In the genomic region with DNA sequence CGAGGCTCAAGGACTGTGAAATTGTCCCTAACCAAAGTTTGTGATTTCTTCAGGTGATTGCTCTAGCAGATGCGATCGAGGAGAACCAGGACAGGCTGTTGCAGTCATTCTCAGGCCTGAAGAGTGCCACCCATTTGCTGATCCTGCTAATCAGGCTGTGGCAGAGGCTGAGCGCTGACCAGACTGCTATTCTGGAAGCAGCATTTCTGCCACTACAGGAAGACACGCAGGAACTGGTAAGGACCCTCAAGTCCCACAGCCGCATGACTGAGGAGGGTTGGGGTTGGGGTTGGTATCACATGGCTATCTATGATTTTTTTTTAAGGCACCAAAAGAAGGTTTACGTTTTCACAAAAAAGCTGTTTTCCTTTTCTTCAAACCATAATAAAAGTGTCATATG, we compare ENCODE assay signal across 32 mouse cellular contexts.
DNase-seq lines count a peak whose midpoint lies in the region; ATAC-seq and TF ChIP-seq lines count a peak whose summit lies in the region.
"Had no signal": no experiment of that assay in that cellular context is flagged by ENCODE, and none has a peak within 500 bp of the region (broad histone marks: within the 10 kb centered on the region; RNA-seq: fewer than 3 reads in every experiment).

No protein-coding gene starts in this region.

- peak; percentile 78 for ATAC-seq in common myeloid progenitor, adult 5-6 weeks (replicated peaks; ENCODE audit: low read depth, poor library complexity, severe bottlenecking)
- ATAC-seq in megakaryocyte-erythroid progenitor cell, adult 5-6 weeks (replicated peaks; ENCODE audit: low FRiP score, low TSS enrichment, poor library complexity, severe bottlenecking), result 0 out of 2 replicates have a peak, but pooled peaks have one; percentile 34
- ATAC-seq: forebrain, postnatal 0 days; inflammation-experienced regulatory T-cells, adult 6 months; midbrain, embryonic 13.5 days had no signal

- H3K27me3 ChIP-seq in MEL (ENCODE audit: control insufficient read depth in 1 of 2, insufficient read depth in 2 of 2, low read length in 2 of 2), result no peaks in the 10 kb centered on the region
- H3K27me3 ChIP-seq: CH12.LX; heart, embryonic 12.5 days; hindbrain, embryonic 15.5 days; midbrain, embryonic 13.5 days; stomach, embryonic 15.5 days had no signal

- H3K36me3 ChIP-seq in MEL (ENCODE audit: control insufficient read depth in 1 of 2, insufficient read depth in 2 of 2, low read length in 2 of 2), result peaks cover 0 to 2% of the 10 kb centered on the region in 2 experiments; a peak in 2 of 4 replicates
- H3K36me3 ChIP-seq: embryonic facial prominence, embryonic 13.5 days; forebrain, embryonic 10.5 days; heart, embryonic 12.5 days; hindbrain, embryonic 10.5 days; hindbrain, embryonic 15.5 days; kidney, embryonic 15.5 days; midbrain, embryonic 13.5 days; stomach, embryonic 15.5 days had no signal

- H3K4me3 ChIP-seq in MEL (ENCODE audit: control insufficient read depth in 1 of 2, insufficient read depth in 1 of 2, low read depth in 2 of 2, low read length in 2 of 2), result no peak overlapping the region
- H3K4me3 ChIP-seq: embryonic facial prominence, embryonic 13.5 days; forebrain, embryonic 10.5 days; heart, embryonic 12.5 days; hindbrain, embryonic 10.5 days; hindbrain, embryonic 15.5 days; kidney, embryonic 15.5 days; midbrain, embryonic 13.5 days; stomach, embryonic 15.5 days had no signal

- TF ChIP-seq CTCF in MEL (IDR thresholded peaks at IDR 0.05 in 2 of 3, conservative IDR thresholded peaks at IDR 0.05 in 1 of 3; ENCODE audit: control insufficient read depth in 1 of 3, insufficient read depth in 1 of 3, low read depth in 2 of 3, low read length in 3 of 3, poor library complexity in 1 of 3, severe bottlenecking in 1 of 3), result no peak

- peaks cover 2 to 10% of the 10 kb centered on the region in 2 experiments; a peak in 2 of 4 replicates for H3K4me1 ChIP-seq in MEL (ENCODE audit: control insufficient read depth in 1 of 2, insufficient read depth in 2 of 2, low read length in 2 of 2)
- H3K4me1 ChIP-seq: heart, embryonic 12.5 days; midbrain, embryonic 13.5 days; stomach, embryonic 15.5 days had no signal

- no peak overlapping the region for H3K9ac ChIP-seq in MEL (ENCODE audit: control insufficient read depth, low read depth, low read length, poor library complexity, severe bottlenecking)
- H3K9ac ChIP-seq: embryonic facial prominence, embryonic 13.5 days; forebrain, postnatal 0 days; heart, embryonic 12.5 days; hindbrain, embryonic 15.5 days; kidney, embryonic 15.5 days; liver, embryonic 14.5 days; midbrain, embryonic 13.5 days; stomach, embryonic 15.5 days had no signal

- no peaks in the 10 kb centered on the region for H3K79me2 ChIP-seq in MEL (ENCODE audit: control insufficient read depth, insufficient read depth, low read length, poor library complexity)

- TF ChIP-seq POLR2A in MEL (IDR thresholded peaks at IDR 0.05; ENCODE audit: control insufficient read depth in 1 of 2, insufficient read depth in 1 of 2, low read depth in 1 of 2, low read length in 2 of 2, poor library complexity in 1 of 2), result no peak

- no peak for TF ChIP-seq EP300 in MEL (IDR thresholded peaks at IDR 0.05; ENCODE audit: low read depth in 1 of 2, low read length in 2 of 2)

- no peak for TF ChIP-seq RAD21 in MEL (IDR thresholded peaks at IDR 0.05; ENCODE audit: low read depth, low read length)

- no peaks in the 10 kb centered on the region for H3K9me3 ChIP-seq in MEL (replicated peaks; ENCODE audit: insufficient read depth, low read length)
- H3K9me3 ChIP-seq: embryonic facial prominence, embryonic 13.5 days; forebrain, embryonic 10.5 days; heart, embryonic 12.5 days; hindbrain, embryonic 10.5 days; hindbrain, embryonic 15.5 days; kidney, embryonic 15.5 days; midbrain, embryonic 13.5 days; stomach, embryonic 15.5 days had no signal

- H3K27ac ChIP-seq in MEL (ENCODE audit: control insufficient read depth, low read depth, low read length), result no peak overlapping the region
- H3K27ac ChIP-seq: embryonic facial prominence, embryonic 13.5 days; forebrain, embryonic 10.5 days; hindbrain, embryonic 10.5 days; hindbrain, embryonic 15.5 days; kidney, embryonic 15.5 days; liver, embryonic 14.5 days; macrophage; midbrain, embryonic 13.5 days; stomach, embryonic 15.5 days had no signal

- DNase-seq in heart, adult 11 months, result peak; percentile 90
- no peak for DNase-seq in heart, adult 8-10 months (ENCODE audit: low spot score)
- DNase-seq in MEL (ENCODE audit: low read depth, low spot score), result no peak
- DNase-seq in left cerebral cortex, adult 8-10 months (ENCODE audit: low spot score in 2 of 2), result no peak
- no peak for DNase-seq in c-Kit-positive CD71-positive TER-119-positive erythroid progenitor cells, embryonic 14.5 days (ENCODE audit: low spot score)
- DNase-seq: adrenal gland, adult 8-10 months; cerebellum, adult 18-20 months; cerebellum, postnatal 10 days; forebrain, postnatal 0 days; gastrocnemius, postnatal 14 days; kidney, adult 11 months; kidney, postnatal 25 days; left cerebral cortex, postnatal 4 days; liver; lung, adult 2 months; lung, postnatal 10 days; right cerebral cortex, postnatal 25 days; thymus, postnatal 14 days had no signal

TF ChIP-seq in MEL, 35 proteins besides CTCF, POLR2A, EP300 and RAD21:
- TF ChIP-seq MYB (IDR thresholded peaks at IDR 0.05; ENCODE audit: low read depth, low read length), result 0 out of 2 replicates have a peak, but pooled peaks have one; percentile 7
- TF ChIP-seq GATA1 (IDR thresholded peaks at IDR 0.05; ENCODE audit: low read depth, low read length), result no peak
- TF ChIP-seq NELFE (IDR thresholded peaks at IDR 0.05; ENCODE audit: low read depth, low read length), result 0 out of 2 replicates have a peak, but pooled peaks have one; percentile 20
